Mouse (Mus musculus) megakaryocyte, embryonic 14.5 days (primary cell): Measurements from ENCODE around the gene Gimap9. TPM values are rescaled to one million over a fixed set of nuclear protein-coding genes. Genes with fewer than 3 reads are reported as not detected.

ENCODE experiments used
- H3K27me3 ChIP-seq: replicated peaks from 2 replicates; pipeline ENCODE3; 2012; ENCODE audit warnings: inconsistent platforms
- H3K36me3 ChIP-seq: replicated peaks from 2 replicates; pipeline ENCODE3; 2012; ENCODE audit warnings: low read length, inconsistent platforms, mixed read lengths
- H3K4me1 ChIP-seq: 2 replicates; pipeline ENCODE4 v1.6.1; 2012; ENCODE audit warnings: inconsistent platforms
- H3K4me3 ChIP-seq: replicated peaks from 2 replicates; pipeline ENCODE3; 2012; ENCODE audit warnings: moderate library complexity, mild to moderate bottlenecking, inconsistent platforms
- H3K9me3 ChIP-seq: 2 replicates; pipeline ENCODE4 v1.6.1; 2012; ENCODE audit warnings: inconsistent platforms
- FLI1 ChIP-seq: IDR thresholded peaks from 2 replicates; pipeline ENCODE4 v1.6.1; 2012; ENCODE audit warnings: low read length, inconsistent platforms, mixed read lengths
- GATA1 ChIP-seq: IDR thresholded peaks from 3 replicates; pipeline ENCODE4 v1.6.1; 2012; ENCODE audit warnings: mixed read lengths, low read length, inconsistent platforms, borderline replicate concordance
- polyA plus RNA-seq: library from polyadenylated mRNA; stranded (reverse); fragments of >175 nt; gene quantifications from 2 replicates; pipeline ENCODE4 v1.2.3, GENCODE M21; 2012; ENCODE audit warnings: low replicate concordance; ENCODE audit not compliant: insufficient read depth

Gene Gimap9
- polyA plus RNA-seq, result 2.5 TPM in 1 of 2 replicates, not detected in the other

DNA sequence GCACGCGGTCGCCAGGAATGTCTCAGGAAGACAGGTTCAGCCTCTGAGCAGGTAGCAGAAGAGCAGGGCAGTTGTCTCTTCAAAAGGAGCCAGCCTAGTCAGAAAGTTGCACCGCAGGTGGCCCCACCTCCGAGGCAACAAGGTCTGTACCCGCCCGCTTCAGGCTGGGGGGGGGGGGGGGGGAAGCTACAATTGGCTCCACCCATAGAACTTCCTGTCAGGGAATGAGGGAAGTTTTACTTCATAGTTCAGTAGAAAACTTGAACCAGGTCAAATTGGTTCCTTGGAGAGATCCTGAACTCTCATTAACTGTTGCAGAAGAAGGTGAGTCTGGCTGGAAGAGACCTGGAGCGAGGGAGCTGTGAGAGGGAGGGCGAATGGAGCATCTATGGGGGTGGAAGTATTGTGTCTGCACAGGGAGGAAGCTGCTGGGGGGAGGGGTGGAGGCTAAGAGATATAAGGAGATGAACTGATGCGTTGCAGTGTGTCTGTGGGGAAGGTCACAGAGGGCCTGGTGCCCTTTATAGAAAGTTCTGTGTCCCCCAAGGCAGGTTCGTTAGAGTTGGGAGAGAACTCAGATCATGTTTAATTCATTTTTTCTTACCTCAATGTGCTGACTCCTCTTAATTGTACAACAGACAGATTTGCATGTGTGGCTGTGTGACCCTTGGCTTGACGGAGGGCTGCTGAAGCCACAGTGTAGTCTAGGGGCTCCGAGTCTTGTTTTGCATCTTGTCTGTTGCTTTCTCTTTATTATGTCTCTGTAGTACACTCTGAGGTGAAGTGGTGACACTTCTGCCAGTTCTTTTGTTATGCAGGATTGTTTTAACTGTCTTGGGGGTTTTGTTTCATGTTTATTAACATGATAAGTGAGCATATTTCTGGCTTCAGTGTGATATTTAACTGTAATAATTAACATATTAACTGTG, at the start of gene Gimap9:
Gene Gimap9 (plus strand): TSS at position 199 of the 929 bp plus-strand sequence.
- H3K27me3 ChIP-seq, result no peaks in the 10 kb centered on the region
- H3K36me3 ChIP-seq, result peaks cover 30% of the 10 kb centered on the region
- TF ChIP-seq GATA1 (no peak), FLI1 (no peak)
- peak within 1 kb of the TSS; percentile 95 for H3K4me3 ChIP-seq
- H3K9me3 ChIP-seq, result no peaks in the 10 kb centered on the region
- H3K4me1 ChIP-seq, result peaks cover 57% of the 10 kb centered on the region

DNA sequence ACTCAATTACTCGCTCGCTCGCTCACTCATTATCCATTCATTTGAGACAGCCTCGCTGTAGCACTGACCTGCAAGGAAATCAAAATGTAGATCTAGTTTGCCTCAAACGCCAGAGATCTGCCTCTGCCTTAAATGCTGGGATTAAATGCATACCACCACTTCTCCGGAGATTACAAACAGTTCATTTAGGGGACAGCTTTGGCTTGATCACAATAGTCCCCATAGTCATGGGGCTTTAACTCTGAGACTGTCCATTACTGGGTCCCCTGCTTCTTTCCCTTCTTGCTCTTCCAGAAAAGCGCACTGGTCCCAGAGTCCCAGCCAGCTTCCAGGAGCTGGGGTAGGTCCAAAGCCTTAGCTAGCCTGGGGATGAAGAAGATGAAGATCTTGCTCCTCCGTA, 49.5 kb upstream of the Gimap9 start, which contains the start of gene AI854703:
Gene AI854703 (plus strand): TSS at position 301 of the 400 bp plus-strand sequence.
- Histone ChIP-seq H3K36me3 (peaks cover 42% of the 10 kb centered on the region), H3K4me1 (peaks cover 51% of the 10 kb centered on the region), H3K27me3 (peaks cover 32% of the 10 kb centered on the region), H3K9me3 (peaks cover 12% of the 10 kb centered on the region), H3K4me3 (peak within 1 kb of the TSS; percentile 92)
- TF ChIP-seq FLI1 (no peak), GATA1 (no peak)

DNA sequence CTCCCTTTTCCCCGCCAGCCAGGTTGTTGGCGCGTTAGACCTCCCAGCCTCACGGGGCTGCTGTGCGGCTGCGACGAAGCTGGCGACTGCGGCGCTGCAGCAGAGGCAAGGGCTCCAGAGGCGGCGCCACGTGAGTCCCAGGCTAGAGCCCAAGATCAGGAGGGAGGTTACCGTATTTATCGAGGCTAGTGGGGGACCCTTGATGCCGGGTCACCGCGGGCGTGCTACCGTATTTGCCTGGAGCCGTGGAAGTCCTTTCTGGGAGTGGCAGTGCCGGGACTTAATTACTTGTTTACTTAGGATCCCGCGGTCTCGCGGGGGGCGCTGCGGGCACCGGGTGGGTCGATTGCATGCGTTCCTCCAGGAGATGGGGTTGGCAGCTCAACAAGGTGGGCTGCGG, 48.9 kb upstream of the Gimap9 start:
- peaks cover 42% of the 10 kb centered on the region for H3K36me3 ChIP-seq

DNA sequence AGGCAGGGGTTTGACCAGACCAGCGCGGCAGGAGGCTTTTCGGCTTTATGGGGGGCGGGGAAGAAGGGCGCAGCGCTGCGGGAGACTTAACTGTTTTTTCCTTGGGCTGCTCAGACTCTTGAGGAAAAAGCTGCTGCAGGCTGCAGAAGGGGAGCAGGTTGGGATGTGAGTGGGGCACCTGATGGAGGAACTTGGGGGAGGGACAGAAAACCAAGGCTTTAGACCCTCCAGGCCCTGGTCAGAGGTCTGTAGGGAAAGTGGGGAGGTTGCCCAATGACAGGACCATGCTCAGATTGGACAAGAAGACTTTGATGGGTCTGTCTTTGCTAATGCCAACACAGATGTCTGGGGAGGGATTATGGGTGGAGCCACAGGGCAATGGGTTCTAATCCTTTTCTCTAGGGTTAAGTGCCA, 48.4 kb upstream of the Gimap9 start:
- no peak for TF ChIP-seq FLI1
- TF ChIP-seq GATA1, result no peak

More for the DNA sequence above, 48.9 kb upstream of the Gimap9 start:
- H3K4me1 ChIP-seq, result peaks cover 48% of the 10 kb centered on the region
- H3K4me3 ChIP-seq, result peak overlapping the region; percentile 92
- H3K9me3 ChIP-seq, result peaks cover 12% of the 10 kb centered on the region
- H3K27me3 ChIP-seq, result peaks cover 32% of the 10 kb centered on the region
- TF ChIP-seq GATA1, result no peak
- no peak for TF ChIP-seq FLI1

DNA sequence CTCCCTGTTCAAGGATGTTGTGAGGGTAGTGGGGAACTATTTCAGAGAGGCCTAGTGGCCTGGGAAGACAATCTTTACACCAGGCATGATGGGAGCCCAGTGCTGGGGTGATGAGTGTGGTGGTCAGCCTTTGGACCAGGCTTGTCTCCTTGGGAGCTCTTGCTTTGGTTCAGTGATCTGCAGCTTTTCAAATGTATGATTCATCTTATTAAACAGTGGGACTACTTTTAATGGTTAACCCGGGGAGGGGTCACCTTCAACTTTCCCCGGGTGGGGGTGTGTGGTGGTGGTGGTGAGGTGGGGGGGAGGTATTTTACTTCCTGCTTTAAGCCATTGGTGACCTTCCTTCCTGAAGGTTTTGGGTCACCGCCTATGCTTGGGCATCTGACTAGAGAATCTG, 47.6 kb upstream of the Gimap9 start:
- peaks cover 12% of the 10 kb centered on the region for H3K9me3 ChIP-seq
- H3K36me3 ChIP-seq, result peaks cover 38% of the 10 kb centered on the region
- peaks cover 32% of the 10 kb centered on the region for H3K27me3 ChIP-seq
- peaks cover 43% of the 10 kb centered on the region for H3K4me1 ChIP-seq
- TF ChIP-seq GATA1, result no peak
- no peak for TF ChIP-seq FLI1
- H3K4me3 ChIP-seq, result no peak overlapping the region

More for the DNA sequence above, 48.4 kb upstream of the Gimap9 start:
- Histone ChIP-seq H3K27me3 (peaks cover 32% of the 10 kb centered on the region), H3K9me3 (peaks cover 12% of the 10 kb centered on the region), H3K4me1 (peaks cover 43% of the 10 kb centered on the region), H3K36me3 (peaks cover 44% of the 10 kb centered on the region), H3K4me3 (peak overlapping the region; percentile 92)

DNA sequence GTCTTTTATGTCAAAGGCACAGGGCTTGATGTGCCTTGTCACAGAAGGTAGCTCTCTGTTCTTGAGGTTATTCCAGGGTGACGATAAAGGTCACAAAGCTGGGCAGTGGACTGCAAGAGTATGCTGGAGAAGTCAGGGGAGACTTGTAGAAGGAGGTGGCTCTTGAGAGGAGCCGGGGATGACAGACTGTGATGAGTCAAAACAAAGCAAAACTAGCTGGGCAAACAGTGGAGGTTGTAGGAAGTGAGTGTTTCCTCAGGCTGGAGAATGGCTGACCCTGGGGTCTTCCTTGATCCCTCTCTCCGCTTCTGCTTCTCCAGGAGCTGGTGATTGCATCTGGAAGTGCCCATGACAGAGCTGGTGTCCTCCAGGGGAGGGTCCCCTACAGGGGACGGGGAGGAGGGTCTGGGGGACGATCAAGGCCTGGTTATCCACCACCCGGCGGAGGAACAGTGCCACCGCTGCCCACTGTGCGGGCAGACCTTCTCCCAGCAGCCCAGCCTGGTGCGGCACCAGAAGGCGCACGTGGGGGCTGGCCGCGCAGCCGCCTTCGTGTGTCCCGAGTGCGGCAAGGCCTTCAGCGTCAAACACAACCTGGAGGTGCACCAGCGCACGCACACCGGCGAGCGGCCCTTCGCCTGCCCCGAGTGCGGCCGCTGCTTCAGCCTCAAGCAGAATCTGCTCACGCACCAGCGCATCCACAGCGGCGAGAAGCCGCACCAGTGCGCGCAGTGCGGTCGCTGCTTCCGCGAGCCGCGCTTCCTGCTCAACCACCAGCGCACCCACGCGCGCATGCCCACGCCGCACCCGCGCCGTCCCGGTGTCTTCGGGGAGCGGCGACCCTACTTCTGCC, 46.9 kb upstream of the Gimap9 start:
- H3K27me3 ChIP-seq, result peaks cover 32% of the 10 kb centered on the region
- H3K4me1 ChIP-seq, result peaks cover 46% of the 10 kb centered on the region
- H3K36me3 ChIP-seq, result peaks cover 35% of the 10 kb centered on the region
- peaks cover 12% of the 10 kb centered on the region for H3K9me3 ChIP-seq
- H3K4me3 ChIP-seq, result peak overlapping the region; percentile 77
- no peak for TF ChIP-seq FLI1
- no peak for TF ChIP-seq GATA1

DNA sequence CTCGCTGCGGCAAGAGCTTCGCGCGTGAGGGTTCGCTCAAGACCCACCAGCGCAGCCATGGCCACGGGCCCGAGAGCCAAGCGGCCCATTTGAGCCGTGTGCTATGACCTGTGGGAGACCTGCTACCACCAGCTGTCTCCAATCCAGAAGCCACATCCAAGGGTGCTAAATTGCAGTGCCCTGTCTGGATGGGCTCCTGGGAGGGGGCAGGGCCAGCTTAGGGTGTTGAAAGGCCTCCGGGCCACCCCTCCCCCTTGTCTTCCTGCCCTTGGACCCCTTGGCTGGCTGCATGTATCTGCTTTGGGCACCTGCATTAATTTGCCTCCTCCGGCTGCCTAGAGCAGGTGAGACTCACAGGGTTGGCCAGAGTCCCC, 46.3 kb upstream of the Gimap9 start:
- TF ChIP-seq FLI1 (no peak), GATA1 (no peak)
- peaks cover 52% of the 10 kb centered on the region for H3K4me1 ChIP-seq
- peaks cover 32% of the 10 kb centered on the region for H3K27me3 ChIP-seq
- H3K36me3 ChIP-seq, result peaks cover 35% of the 10 kb centered on the region
- H3K4me3 ChIP-seq, result peak overlapping the region; percentile 77
- peaks cover 12% of the 10 kb centered on the region for H3K9me3 ChIP-seq

DNA sequence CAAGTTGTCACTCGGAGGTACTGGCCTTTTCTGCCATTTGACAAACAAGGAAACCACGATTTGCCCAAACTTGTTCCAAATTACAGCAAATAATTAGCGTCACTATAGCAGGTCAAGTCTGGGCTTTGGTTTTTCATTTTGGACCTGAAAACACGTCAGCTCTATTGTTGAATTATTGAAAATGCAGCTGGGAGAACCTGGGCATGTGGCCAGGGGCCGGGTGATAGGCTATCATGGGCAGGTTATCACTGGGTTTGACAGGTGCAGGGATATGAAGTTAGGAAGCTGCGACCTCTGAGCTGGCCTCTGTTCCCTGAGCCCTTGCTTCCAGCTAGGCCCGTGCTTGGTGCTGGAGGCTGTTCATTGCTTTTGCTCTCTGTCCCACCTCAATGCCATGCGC, 45.1 kb upstream of the Gimap9 start:
- H3K4me3 ChIP-seq, result no peak overlapping the region
- no peak for TF ChIP-seq FLI1
- TF ChIP-seq GATA1, result no peak
- peaks cover 35% of the 10 kb centered on the region for H3K36me3 ChIP-seq
- peaks cover 64% of the 10 kb centered on the region for H3K4me1 ChIP-seq
- H3K9me3 ChIP-seq, result peaks cover 12% of the 10 kb centered on the region
- peaks cover 27% of the 10 kb centered on the region for H3K27me3 ChIP-seq

DNA sequence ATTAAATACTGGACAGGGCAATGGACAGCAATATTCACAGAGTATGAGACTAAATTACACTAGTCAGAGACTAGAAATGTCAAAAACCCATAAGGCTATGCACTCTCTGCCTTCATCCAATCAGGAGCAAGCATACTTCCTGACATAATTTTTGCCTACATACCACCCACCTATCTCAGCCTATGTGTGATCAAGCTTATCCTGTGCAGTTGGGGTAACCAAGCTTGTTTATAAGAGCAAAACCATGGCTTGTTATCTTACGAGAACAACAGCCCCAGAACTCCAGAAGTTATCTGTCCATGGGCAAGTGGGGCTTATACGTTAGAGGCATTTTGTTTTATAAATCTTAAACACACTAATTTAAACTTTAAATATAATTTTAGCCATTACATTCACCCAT, 40.8 kb upstream of the Gimap9 start:
- H3K9me3 ChIP-seq, result no peaks in the 10 kb centered on the region
- TF ChIP-seq GATA1 (no peak), FLI1 (no peak)
- peaks cover 24% of the 10 kb centered on the region for H3K36me3 ChIP-seq
- no peak overlapping the region for H3K4me3 ChIP-seq
- peaks cover 76% of the 10 kb centered on the region for H3K4me1 ChIP-seq
- no peaks in the 10 kb centered on the region for H3K27me3 ChIP-seq

DNA sequence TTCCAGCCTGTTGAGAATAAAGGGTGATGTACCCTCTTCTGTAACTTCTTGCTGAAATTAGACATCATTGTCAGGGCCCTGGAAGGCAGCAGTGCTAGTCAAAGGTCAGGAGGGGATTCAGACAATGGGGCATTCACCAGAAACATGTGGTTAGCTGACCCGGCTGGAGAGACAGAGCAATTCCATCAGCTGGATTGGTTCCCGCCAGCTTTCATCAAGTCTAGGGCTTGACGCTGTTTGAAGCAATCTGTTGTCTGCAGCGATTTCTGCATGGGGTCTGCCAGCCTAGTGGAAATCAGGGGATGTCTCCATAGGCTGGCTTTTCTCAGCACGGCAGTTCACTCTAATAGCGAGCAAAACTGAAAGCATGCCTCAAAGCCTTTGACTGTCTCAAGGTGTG, 39.4 kb upstream of the Gimap9 start:
- Histone ChIP-seq H3K9me3 (no peaks in the 10 kb centered on the region), H3K27me3 (no peaks in the 10 kb centered on the region), H3K36me3 (peaks cover 11% of the 10 kb centered on the region), H3K4me1 (peaks cover 80% of the 10 kb centered on the region), H3K4me3 (peak overlapping the region; percentile 6)
- no peak for TF ChIP-seq GATA1
- no peak for TF ChIP-seq FLI1
